In genomic region chr17:31871968-31872825, GRCm38 (mm10) we compare ENCODE assay signal across 13 mouse cellular contexts. TPM values are rescaled to one million over a fixed set of nuclear protein-coding genes. Genes with fewer than 3 reads are reported as not detected.
A peak's percentile ranks its signal among the peaks of the same experiment; 100 is the strongest.
DNase-seq lines count a peak whose midpoint lies in the region; ATAC-seq lines count a peak whose summit lies in the region.
"Had no signal": no experiment of that assay in that cellular context is flagged by ENCODE, and none has a peak within 500 bp of the region (broad histone marks: within the 10 kb centered on the region; RNA-seq: fewer than 3 reads in every experiment).

No protein-coding gene starts in this region.

- H3K9me3 ChIP-seq in intestine, embryonic 15.5 days = no peaks in the 10 kb centered on the region
- H3K9me3 ChIP-seq: hindbrain, embryonic 13.5 days had no signal

- H3K9ac ChIP-seq in intestine, embryonic 15.5 days = no peak overlapping the region
- H3K9ac ChIP-seq: hindbrain, embryonic 13.5 days had no signal

- H3K4me3 ChIP-seq in intestine, embryonic 15.5 days (replicated peaks) = no peak overlapping the region
- H3K4me3 ChIP-seq: hindbrain, embryonic 13.5 days had no signal

- no peaks in the 10 kb centered on the region for H3K36me3 ChIP-seq in intestine, embryonic 15.5 days
- H3K36me3 ChIP-seq: hindbrain, embryonic 13.5 days had no signal

- H3K27me3 ChIP-seq in intestine, embryonic 15.5 days (replicated peaks) = no peaks in the 10 kb centered on the region
- H3K27me3 ChIP-seq: hindbrain, embryonic 13.5 days had no signal

- H3K4me2 ChIP-seq in intestine, embryonic 15.5 days (replicated peaks) = no peak overlapping the region
- H3K4me2 ChIP-seq: hindbrain, embryonic 13.5 days had no signal

- intact Hi-C loops in gastrocnemius, postnatal 14 days (cut with DNase I; ENCODE audit: low total_unique reads) = no loop called here

- whole genome bisulfite sequencing in intestine, embryonic 15.5 days = 66% methylated on average over 14 of the region's 14 CpGs

- DNase-seq in heart, adult 11 months = peak; percentile 93
- DNase-seq in heart, adult 9 months (ENCODE audit: low spot score in 2 of 2) = no peak
- DNase-seq in lung, postnatal 36 days = peak; percentile 46
- no peak for DNase-seq in lung, postnatal 14 days
- DNase-seq in 416B (ENCODE audit: low read depth) = peak; percentile 20
- peak; percentile 5 for DNase-seq in gastrocnemius, postnatal 14 days
- DNase-seq in spleen, postnatal 14 days (ENCODE audit: low spot score in 2 of 2) = no peak
- DNase-seq: cerebellum, adult 11 months; liver; midbrain, embryonic 14.5 days; right cerebral cortex, postnatal 25 days had no signal

- H3K4me1 ChIP-seq in intestine, embryonic 15.5 days (replicated peaks) = peaks cover 17% of the 10 kb centered on the region

- ATAC-seq in intestine, embryonic 15.5 days = no peak

- no peak overlapping the region for H3K27ac ChIP-seq in intestine, embryonic 15.5 days
- H3K27ac ChIP-seq: hindbrain, embryonic 13.5 days had no signal

RNA-seq across cellular contexts. Expression of gene Sik1, which starts 16.6 kb away (rescaled TPM):
- total RNA-seq in gastrocnemius, postnatal 14 days (2021) = 10 to 100 TPM; 18.1 to 18.6 TPM
- polyA plus RNA-seq in intestine, embryonic 15.5 days (2015; fragmentation: Nextera tagmentation; extraction: Ambion mirVana) = 8.8 and 9.2 TPM in 2 replicates

Comparison
In these comparisons a context has a peak if more than half of its experiments do, and no peak if none do; other contexts are left out.
1. DNase-seq: peak in heart, adult 11 months (single experiment), lung, postnatal 36 days (single experiment), 416B (single experiment) and gastrocnemius, postnatal 14 days (single experiment); none in heart, adult 9 months (0 of 2), lung, postnatal 14 days (single experiment) and spleen, postnatal 14 days (0 of 2).